Mouse (Mus musculus): ENCODE results near the gene Tmem106c. TPM values are rescaled to one million over a fixed set of nuclear protein-coding genes. Genes with fewer than 3 reads are reported as not detected.

The Tmem106c gene
- polyA plus RNA-seq, 1 experiment from 2014 or later, result 66.9 TPM

Other genes with a start within 250 kb of the Tmem106c start
- gene Endou, start 232.9 kb upstream of the Tmem106c start, polyA plus RNA-seq (2015; fragmentation: Nextera tagmentation; extraction: Ambion mirVana), result 0.18 and 0.42 TPM in 2 replicates
- 8.9 and 13.3 TPM in 2 replicates for gene Rapgef3, start 196.2 kb upstream of the Tmem106c start, polyA plus RNA-seq (2015; fragmentation: Nextera tagmentation; extraction: Ambion mirVana)
- 72.9 and 78.2 TPM in 2 replicates for gene Slc48a1, start 185.7 kb upstream of the Tmem106c start, polyA plus RNA-seq (2015; fragmentation: Nextera tagmentation; extraction: Ambion mirVana)
- 21.7 and 31.1 TPM in 2 replicates for gene Hdac7, start 119.7 kb upstream of the Tmem106c start, polyA plus RNA-seq (2015; fragmentation: Nextera tagmentation; extraction: Ambion mirVana)
- gene Vdr, start 53.6 kb upstream of the Tmem106c start, polyA plus RNA-seq (2015; fragmentation: Nextera tagmentation; extraction: Ambion mirVana), result 0.20 TPM in 1 of 2 replicates, not detected in the other
- 16.6 and 35.1 TPM in 2 replicates for gene Col2a1, start 40.5 kb downstream of the Tmem106c start, polyA plus RNA-seq (2015; fragmentation: Nextera tagmentation; extraction: Ambion mirVana)
- 93.3 and 97.0 TPM in 2 replicates for gene Pfkm, start 128.4 kb downstream of the Tmem106c start, polyA plus RNA-seq (2015; fragmentation: Nextera tagmentation; extraction: Ambion mirVana)
- gene Senp1, start 129.5 kb downstream of the Tmem106c start, polyA plus RNA-seq (2015; fragmentation: Nextera tagmentation; extraction: Ambion mirVana), result 26.9 and 30.9 TPM in 2 replicates
- gene Asb8, start 201.4 kb downstream of the Tmem106c start, polyA plus RNA-seq (2015; fragmentation: Nextera tagmentation; extraction: Ambion mirVana), result 48.5 and 51.1 TPM in 2 replicates
- 29.7 and 50.4 TPM in 2 replicates for gene Ccdc184, start 203.0 kb downstream of the Tmem106c start, polyA plus RNA-seq (2015; fragmentation: Nextera tagmentation; extraction: Ambion mirVana)
- not detected in 2 replicates for gene Olfr288, start 231.3 kb downstream of the Tmem106c start, polyA plus RNA-seq (2015; fragmentation: Nextera tagmentation; extraction: Ambion mirVana)